Mouse (Mus musculus) midbrain, embryonic 16.5 days (tissue): ENCODE data around the gene Aqp9. TPM values are rescaled to one million over a fixed set of nuclear protein-coding genes. Genes with fewer than 3 reads are reported as not detected.

ENCODE experiments used
- ATAC-seq: fragments of 200-750 bp; cut with Nextera tagmentation; 2 replicates; pipeline ENCODE4 v1.8.0; 2017; ENCODE audit warnings: moderate TSS enrichment
- H3K27ac ChIP-seq: fragments of 300-500 bp; sonication (generic); 2 replicates; pipeline ENCODE4 v1.5.1; 2014; ENCODE audit warnings: mild to moderate bottlenecking, low read length, mixed read lengths
- H3K27me3 ChIP-seq: fragments of 300-500 bp; sonication (generic); 2 replicates; pipeline ENCODE4 v1.6.1; 2014; ENCODE audit warnings: low read depth, low read length, mixed read lengths; ENCODE audit not compliant: control insufficient read depth, insufficient read depth
- H3K36me3 ChIP-seq: fragments of 300-500 bp; sonication (generic); 2 replicates; pipeline ENCODE4 v1.6.1; 2014; ENCODE audit warnings: mild to moderate bottlenecking, low read length, moderate library complexity, mixed read lengths; ENCODE audit not compliant: control insufficient read depth, insufficient read depth
- H3K4me1 ChIP-seq: fragments of 300-500 bp; sonication (generic); 2 replicates; pipeline ENCODE4 v1.6.1; 2014; ENCODE audit warnings: mild to moderate bottlenecking, low read length, mixed read lengths; ENCODE audit not compliant: control insufficient read depth, insufficient read depth
- H3K4me2 ChIP-seq: fragments of 300-500 bp; sonication (generic); 2 replicates; pipeline ENCODE4 v1.6.1; 2014; ENCODE audit warnings: mild to moderate bottlenecking, low read length, mixed read lengths
- H3K4me3 ChIP-seq: fragments of 300-500 bp; sonication (generic); 2 replicates; pipeline ENCODE4 v1.5.1; 2014; ENCODE audit warnings: low read depth, mild to moderate bottlenecking, low read length, moderate library complexity, mixed read lengths
- H3K9ac ChIP-seq: fragments of 300-500 bp; sonication (generic); 2 replicates; pipeline ENCODE4 v1.6.1; 2014; ENCODE audit warnings: low read depth, low read length, mixed read lengths
- H3K9me3 ChIP-seq: fragments of 300-500 bp; sonication (generic); replicated peaks from 2 replicates; pipeline ENCODE4 v1.6.1; 2014; ENCODE audit warnings: mild to moderate bottlenecking, low read length, mixed read lengths; ENCODE audit not compliant: control insufficient read depth, poor library complexity, severe bottlenecking
- WGBS: fragments of 180-500 bp; shearing (Covaris S2); extraction: QIAGEN DNeasy Blood & Tissue Kit; methylation state at CpG from one replicate; pipeline ENCODE4 v1.1.7; 2014; 5-methylcytosine and 5-hydroxymethylcytosine counted together
- polyA plus RNA-seq: library from polyadenylated mRNA; unstranded; fragments of >200 nt; fragmentation: Nextera tagmentation; extraction: Ambion mirVana; gene quantifications from 2 replicates; pipeline ENCODE4 v1.2.1, GENCODE M21; 2015

Gene Aqp9
- polyA plus RNA-seq, result 0.70 and 1.2 TPM in 2 replicates

DNA sequence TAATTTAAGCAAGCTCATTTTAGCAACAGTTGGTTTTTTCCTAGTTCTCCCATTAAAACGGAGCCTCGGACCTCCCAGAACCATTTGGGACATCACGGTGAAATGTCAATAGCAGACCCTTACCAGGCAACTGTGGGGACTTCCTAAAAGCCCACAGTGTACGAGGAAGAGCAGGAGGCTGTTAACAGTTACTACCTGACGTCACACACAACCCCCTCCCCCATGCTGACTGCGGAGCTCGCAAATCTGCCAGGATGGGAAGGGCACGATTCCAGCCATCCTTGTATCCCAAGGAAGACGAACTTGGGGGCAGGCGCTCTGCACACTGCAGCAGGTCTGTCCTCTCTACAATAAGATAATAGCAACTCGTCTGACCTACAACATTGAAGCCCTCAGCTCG is at the start of gene Aqp9:
Aqp9 (minus strand) TSS at position 172 of the 400 bp plus-strand sequence.
- ATAC-seq, result no peak
- H3K4me3 ChIP-seq, result no peak within 1 kb of the TSS
- H3K36me3 ChIP-seq, result no peaks in the 10 kb centered on the region
- no peaks in the 10 kb centered on the region for H3K9me3 ChIP-seq
- H3K9ac ChIP-seq, result no peak within 1 kb of the TSS
- 44% methylated on average over 12 of the region's 12 CpGs for WGBS
- peak within 1 kb of the TSS; percentile 57 for H3K27ac ChIP-seq
- H3K4me1 ChIP-seq, result no peaks in the 10 kb centered on the region; the same call in 1 of the 2 replicates
- no peaks in the 10 kb centered on the region for H3K27me3 ChIP-seq
- H3K4me2 ChIP-seq, result 0 out of 2 replicates have a peak within 1 kb of the TSS, but pooled peaks have one; percentile 1

DNA sequence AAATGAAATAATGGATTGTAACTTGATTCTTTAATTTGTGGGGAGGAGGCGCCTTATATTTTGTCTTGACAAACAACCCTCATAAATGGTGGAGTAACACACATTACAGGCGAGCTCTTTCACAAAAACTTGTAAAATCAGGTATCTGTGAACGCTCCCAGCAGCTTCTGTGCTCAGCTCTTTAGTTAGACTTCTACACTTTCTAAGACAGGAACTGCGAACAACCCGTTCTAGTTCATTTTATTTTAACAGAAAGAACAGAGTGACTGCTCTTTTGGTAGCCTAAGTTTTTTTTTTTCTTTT is 49.3 kb upstream of the Aqp9 start:
- 17% methylated on average over 5 of the region's 5 CpGs for WGBS
- no peak overlapping the region for H3K4me2 ChIP-seq
- peaks cover 3% of the 10 kb centered on the region for H3K4me1 ChIP-seq
- H3K27me3 ChIP-seq, result peaks cover 33% of the 10 kb centered on the region
- H3K4me3 ChIP-seq, result no peak overlapping the region
- H3K36me3 ChIP-seq, result no peaks in the 10 kb centered on the region
- ATAC-seq, result no peak
- H3K9me3 ChIP-seq, result no peaks in the 10 kb centered on the region
- no peak overlapping the region for H3K9ac ChIP-seq
- no peak overlapping the region for H3K27ac ChIP-seq

DNA sequence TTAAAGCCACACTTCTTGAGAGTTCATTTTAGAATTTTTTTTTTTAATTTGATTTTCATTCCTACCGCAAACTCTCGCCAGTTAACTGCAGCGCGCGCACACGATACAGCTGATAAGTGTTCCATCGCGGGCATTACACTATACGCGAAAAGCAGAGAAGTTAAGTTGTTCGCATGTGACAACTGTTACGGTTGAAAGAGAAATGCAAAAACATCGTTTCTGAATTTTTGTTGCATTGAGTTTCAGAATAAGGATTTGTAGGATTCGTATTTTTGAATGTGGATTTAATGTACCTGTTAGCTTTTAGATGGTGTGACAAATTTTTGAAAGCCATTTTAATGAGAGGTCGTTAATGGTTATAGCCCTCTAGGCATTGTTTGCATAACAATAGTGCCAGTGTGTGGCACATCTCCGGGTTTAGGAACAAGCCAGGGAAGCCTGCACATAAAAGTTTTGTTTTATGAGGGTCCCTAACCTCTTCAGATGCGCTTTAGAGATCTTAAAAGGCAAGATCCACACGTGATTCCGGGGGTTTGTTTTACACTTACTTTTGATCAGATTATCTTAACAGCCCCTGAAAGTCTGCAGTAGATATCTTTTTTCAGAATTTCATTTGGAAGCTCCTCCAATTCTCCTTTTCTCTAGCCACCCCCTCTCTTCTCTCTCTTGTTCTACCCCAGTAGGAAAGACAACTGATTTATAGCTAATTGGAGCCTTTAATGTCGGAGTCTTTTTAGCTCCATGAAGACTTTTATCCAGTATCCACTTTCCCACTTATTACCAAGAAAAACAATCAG is 48.7 kb upstream of the Aqp9 start:
- Histone ChIP-seq H3K4me2 (no peak overlapping the region), H3K27me3 (peaks cover 33% of the 10 kb centered on the region), H3K4me3 (no peak overlapping the region), H3K4me1 (peaks cover 3% of the 10 kb centered on the region), H3K36me3 (no peaks in the 10 kb centered on the region), H3K9me3 (no peaks in the 10 kb centered on the region), H3K27ac (no peak overlapping the region), H3K9ac (no peak overlapping the region)
- no peak for ATAC-seq
- 3% methylated on average over 20 of the region's 20 CpGs for WGBS

DNA sequence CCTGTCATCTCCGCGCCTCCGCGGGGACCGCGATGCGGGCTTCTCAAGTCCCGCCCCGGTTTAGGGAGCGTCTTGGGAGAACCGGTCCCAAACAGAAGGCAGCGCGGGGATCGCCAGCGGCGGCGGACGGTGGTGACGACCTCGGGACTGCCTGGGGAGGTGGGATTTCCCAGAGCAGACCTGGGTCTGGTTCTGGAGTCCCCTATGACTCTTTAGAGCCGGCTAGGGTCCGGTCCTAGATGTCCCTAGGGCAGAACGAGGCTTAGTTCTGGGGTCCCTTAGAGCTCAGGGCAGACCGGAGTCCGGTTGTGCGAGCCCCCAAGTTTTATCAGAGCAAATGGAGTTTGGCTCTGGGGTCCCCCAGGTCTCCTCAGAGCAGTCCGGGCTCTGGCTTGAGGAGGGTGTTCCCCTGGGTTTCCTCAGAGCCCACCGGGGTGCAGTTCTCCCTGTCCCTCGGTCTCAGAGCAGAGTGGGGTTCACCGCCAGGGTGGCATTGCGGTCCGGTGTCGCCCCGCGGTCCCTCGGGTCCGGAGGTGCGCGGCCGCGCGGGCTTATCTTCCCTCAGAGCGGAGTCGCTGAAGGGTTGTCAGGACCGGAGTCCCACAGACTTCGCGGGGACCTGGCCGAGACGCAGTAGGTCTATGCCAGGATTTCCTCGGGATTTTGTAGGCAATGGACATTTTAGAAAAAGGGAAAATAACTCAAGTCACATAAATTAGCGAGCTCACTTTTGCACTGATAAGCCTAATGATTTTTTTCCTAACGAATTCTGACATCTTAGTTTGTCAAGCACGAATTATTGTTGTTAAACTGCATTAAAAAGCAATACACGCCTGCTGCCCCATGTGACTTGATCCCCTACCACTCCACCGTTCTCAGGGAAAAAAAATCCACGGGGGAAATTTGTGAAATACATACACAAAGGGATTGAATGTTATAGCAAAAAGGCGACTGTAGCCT is 47.8 kb upstream of the Aqp9 start:
- WGBS, result under 1% methylated on average over 57 of the region's 57 CpGs

DNA sequence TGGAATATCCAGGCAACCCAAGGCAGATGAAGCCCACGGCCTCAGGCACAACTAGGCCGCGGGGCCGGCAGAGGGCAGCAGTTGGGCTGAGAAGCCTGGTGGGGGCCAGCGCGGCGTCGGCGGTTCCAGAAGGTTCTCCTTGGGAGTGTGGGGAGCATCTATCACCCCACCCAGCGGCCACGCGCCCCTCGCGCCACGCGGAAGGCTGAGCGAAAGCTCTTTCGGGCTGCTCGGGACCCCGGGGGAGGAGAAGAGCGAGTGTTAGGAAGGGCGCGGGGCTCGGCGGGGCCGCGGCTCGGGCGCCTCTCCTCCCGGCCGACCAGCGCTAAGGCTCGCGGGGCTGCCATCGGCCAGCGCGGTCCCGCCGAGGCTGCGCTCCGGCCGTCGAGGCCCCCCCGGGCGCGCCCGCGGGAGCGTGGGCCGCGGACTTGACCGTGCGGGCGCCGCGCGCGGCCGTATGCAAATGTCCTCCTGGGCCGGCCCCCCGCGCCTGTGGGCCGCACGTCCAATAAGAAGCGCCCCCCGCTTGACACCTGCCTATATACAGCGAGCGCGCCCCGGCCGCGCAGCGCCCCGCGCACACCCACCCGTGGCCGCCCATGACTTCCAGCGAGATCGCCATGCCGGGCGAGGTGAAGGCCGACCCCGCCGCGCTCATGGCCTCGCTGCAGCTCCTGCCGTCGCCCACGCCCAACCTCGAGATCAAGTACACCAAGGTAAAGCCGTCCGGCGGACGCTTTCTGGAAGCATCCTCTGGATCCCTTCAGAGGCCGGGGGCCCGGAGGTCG is 47.0 kb upstream of the Aqp9 start, which contains the start of gene Aldh1a2:
Aldh1a2 (plus strand) TSS at position 542 of the 788 bp plus-strand sequence.
- under 1% methylated on average over 89 of the region's 97 CpGs for WGBS
- Histone ChIP-seq H3K4me3 (peak within 1 kb of the TSS; percentile 39), H3K36me3 (no peaks in the 10 kb centered on the region), H3K27ac (no peak within 1 kb of the TSS), H3K4me2 (peak within 1 kb of the TSS; percentile 64), H3K9ac (no peak within 1 kb of the TSS), H3K4me1 (peaks cover 3% of the 10 kb centered on the region), H3K27me3 (peaks cover 33% of the 10 kb centered on the region), H3K9me3 (no peaks in the 10 kb centered on the region)
- ATAC-seq, result peak; percentile 45; the same call in 1 of the 2 replicates

More for the DNA sequence above, 47.8 kb upstream of the Aqp9 start:
- H3K9ac ChIP-seq, result no peak overlapping the region
- H3K4me2 ChIP-seq, result peak overlapping the region; percentile 64
- H3K9me3 ChIP-seq, result no peaks in the 10 kb centered on the region
- peaks cover 33% of the 10 kb centered on the region for H3K27me3 ChIP-seq
- peak; percentile 36; the same call in 1 of the 2 replicates for ATAC-seq
- H3K4me1 ChIP-seq, result peaks cover 3% of the 10 kb centered on the region
- H3K36me3 ChIP-seq, result no peaks in the 10 kb centered on the region
- H3K4me3 ChIP-seq, result peak overlapping the region; percentile 39
- no peak overlapping the region for H3K27ac ChIP-seq

DNA sequence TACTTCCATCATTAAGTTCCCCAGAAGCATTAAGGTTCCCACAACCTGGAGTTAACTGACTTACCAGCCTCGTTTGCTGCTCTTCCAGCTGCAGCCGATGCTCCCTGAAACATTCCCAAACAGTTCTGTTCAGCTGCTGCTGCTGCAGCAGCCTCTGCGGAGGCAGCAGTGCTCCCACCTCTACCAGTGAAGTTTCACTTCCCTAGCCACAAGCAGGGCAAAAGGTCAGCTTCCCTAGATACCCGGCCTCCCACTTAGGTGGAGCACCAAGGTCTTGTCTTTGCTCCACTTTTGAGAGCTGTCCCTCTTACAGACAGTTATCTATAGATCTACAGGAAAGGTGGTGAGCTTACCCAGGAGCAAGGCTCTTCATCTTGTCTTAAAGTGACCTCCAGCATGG is 45.2 kb upstream of the Aqp9 start:
- Histone ChIP-seq H3K36me3 (no peaks in the 10 kb centered on the region), H3K4me2 (no peak overlapping the region), H3K9ac (no peak overlapping the region), H3K27ac (no peak overlapping the region), H3K9me3 (no peaks in the 10 kb centered on the region), H3K27me3 (peaks cover 27% of the 10 kb centered on the region), H3K4me3 (no peak overlapping the region), H3K4me1 (peaks cover 3% of the 10 kb centered on the region)
- 34% methylated on average over 4 of the region's 4 CpGs for WGBS
- ATAC-seq, result no peak

DNA sequence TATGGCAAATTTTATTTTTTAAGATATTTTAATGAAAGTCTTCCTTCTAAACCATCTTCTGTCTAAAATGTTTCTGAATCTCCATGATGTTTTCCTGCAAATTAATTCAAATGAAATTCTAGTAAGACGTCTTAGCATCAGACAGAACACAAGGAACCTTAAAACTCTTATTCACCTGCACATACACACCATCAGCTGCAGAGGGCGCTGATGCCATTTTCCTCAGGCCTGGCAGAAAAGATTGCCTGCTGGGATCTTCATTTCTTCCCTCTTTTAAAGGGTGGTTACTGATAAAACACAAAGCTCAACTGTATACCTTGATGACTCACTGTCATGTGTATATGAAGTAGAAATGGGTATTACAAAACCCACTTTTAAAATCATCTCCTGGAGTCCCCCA is 42.4 kb upstream of the Aqp9 start:
- H3K9ac ChIP-seq, result no peak overlapping the region
- WGBS, result 8% methylated on average over 2 of the region's 2 CpGs

DNA sequence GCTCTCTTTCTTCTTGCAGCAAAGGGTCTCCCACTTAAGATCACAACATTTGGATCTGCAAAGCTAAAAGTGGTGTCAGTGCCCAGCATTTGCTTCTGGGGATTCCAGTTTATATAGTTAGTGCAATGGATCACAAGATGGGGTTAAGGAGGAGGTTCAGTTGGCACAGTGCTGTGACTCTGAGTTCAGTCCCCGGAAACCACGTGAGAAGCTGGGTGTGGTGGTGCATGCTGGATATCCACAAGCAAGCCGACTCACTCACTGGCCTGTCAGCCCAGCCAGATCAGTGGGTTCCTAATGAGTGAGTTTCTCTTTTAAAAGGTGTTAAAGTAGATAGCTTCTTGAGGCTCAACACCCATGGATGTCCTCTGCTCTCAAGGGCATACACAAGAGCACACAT is 40.8 kb upstream of the Aqp9 start:
- no peak for ATAC-seq
- H3K4me1 ChIP-seq, result no peaks in the 10 kb centered on the region
- no peak overlapping the region for H3K9ac ChIP-seq
- H3K36me3 ChIP-seq, result no peaks in the 10 kb centered on the region
- H3K27ac ChIP-seq, result no peak overlapping the region
- H3K4me3 ChIP-seq, result no peak overlapping the region
- 74% methylated on average over 3 of the region's 3 CpGs for WGBS
- H3K4me2 ChIP-seq, result no peak overlapping the region
- no peaks in the 10 kb centered on the region for H3K9me3 ChIP-seq
- H3K27me3 ChIP-seq, result peaks cover 9% of the 10 kb centered on the region

More for the DNA sequence above, 42.4 kb upstream of the Aqp9 start:
- Histone ChIP-seq H3K4me3 (no peak overlapping the region), H3K27me3 (peaks cover 22% of the 10 kb centered on the region), H3K4me1 (peaks cover 3% of the 10 kb centered on the region), H3K9me3 (no peaks in the 10 kb centered on the region), H3K4me2 (no peak overlapping the region), H3K36me3 (no peaks in the 10 kb centered on the region), H3K27ac (no peak overlapping the region)
- ATAC-seq, result no peak
